9 mouse cellular contexts compared by ENCODE assay signal in genomic region chr5:43582876-43583275, GRCm38 (mm10).
DNase-seq lines count a peak whose midpoint lies in the region; ATAC-seq and TF ChIP-seq lines count a peak whose summit lies in the region.
"Had no signal": no experiment of that assay in that cellular context is flagged by ENCODE, and none has a peak within 500 bp of the region (broad histone marks: within the 10 kb centered on the region; RNA-seq: fewer than 3 reads in every experiment).

No protein-coding gene starts in this region.

- dilution Hi-C loops in CH12.LX (cut with MboI; ENCODE audit: extremely low pct_ligation_motif_present, extremely low pct_unique_long_range_greater_than_20kb, low sequenced_read_pairs): no loop called here

- no peaks in the 10 kb centered on the region for H3K4me1 ChIP-seq in hindbrain, embryonic 12.5 days
- no peaks in the 10 kb centered on the region; the same call in 1 of the 2 replicates for H3K4me1 ChIP-seq in hindbrain, embryonic 13.5 days (replicated peaks)
- 0 out of 4 replicates have a peak, but pooled peaks cover 0 to 3% of the 10 kb centered on the region in 2 experiments for H3K4me1 ChIP-seq in CH12.LX (ENCODE audit: control insufficient read depth in 1 of 2, insufficient read depth in 2 of 2)
- peaks cover 4% of the 10 kb centered on the region; the same call in 1 of the 2 replicates for H3K4me1 ChIP-seq in forebrain, embryonic 15.5 days

- H3K36me3 ChIP-seq in hindbrain, embryonic 12.5 days: no peaks in the 10 kb centered on the region
- H3K36me3 ChIP-seq in hindbrain, embryonic 13.5 days: no peaks in the 10 kb centered on the region
- H3K36me3 ChIP-seq in CH12.LX (replicated peaks in 1 of 2; ENCODE audit: control insufficient read depth in 1 of 2, insufficient read depth in 1 of 2, low read length in 1 of 2): no peaks in the 10 kb centered on the region
- H3K36me3 ChIP-seq in forebrain, embryonic 15.5 days: no peaks in the 10 kb centered on the region
- H3K36me3 ChIP-seq: embryonic facial prominence, embryonic 13.5 days had no signal

- no peaks in the 10 kb centered on the region for H3K27me3 ChIP-seq in hindbrain, embryonic 12.5 days
- no peaks in the 10 kb centered on the region for H3K27me3 ChIP-seq in hindbrain, embryonic 13.5 days
- no peaks in the 10 kb centered on the region for H3K27me3 ChIP-seq in CH12.LX (replicated peaks)
- no peaks in the 10 kb centered on the region for H3K27me3 ChIP-seq in forebrain, embryonic 15.5 days
- H3K27me3 ChIP-seq: embryonic facial prominence, embryonic 13.5 days had no signal

- in situ Hi-C loops in CH12.LX (cut with MboI; ENCODE audit: low pct_ligation_motif_present, low pct_unique_long_range_greater_than_20kb, low sequenced_read_pairs): no loop called here

- H3K4me3 ChIP-seq in hindbrain, embryonic 12.5 days: no peak overlapping the region
- no peak overlapping the region for H3K4me3 ChIP-seq in hindbrain, embryonic 13.5 days
- no peak overlapping the region for H3K4me3 ChIP-seq in CH12.LX (replicated peaks in 1 of 3; ENCODE audit: low read depth in 2 of 3, low read length in 2 of 3, poor library complexity in 1 of 3)
- no peak overlapping the region for H3K4me3 ChIP-seq in forebrain, embryonic 15.5 days
- H3K4me3 ChIP-seq: embryonic facial prominence, embryonic 13.5 days had no signal

- no peak overlapping the region for H3K27ac ChIP-seq in hindbrain, embryonic 12.5 days
- H3K27ac ChIP-seq in hindbrain, embryonic 13.5 days: no peak overlapping the region
- no peak overlapping the region for H3K27ac ChIP-seq in CH12.LX (ENCODE audit: insufficient read depth, low read depth)
- H3K27ac ChIP-seq in forebrain, embryonic 15.5 days (replicated peaks): no peak overlapping the region
- H3K27ac ChIP-seq: embryonic facial prominence, embryonic 13.5 days had no signal

- no peak overlapping the region for H3K9ac ChIP-seq in hindbrain, embryonic 12.5 days
- no peak overlapping the region for H3K9ac ChIP-seq in hindbrain, embryonic 13.5 days
- no peak overlapping the region for H3K9ac ChIP-seq in CH12.LX (ENCODE audit: insufficient read depth, low read depth)
- H3K9ac ChIP-seq in forebrain, embryonic 15.5 days (replicated peaks): no peak overlapping the region
- H3K9ac ChIP-seq: embryonic facial prominence, embryonic 13.5 days had no signal

- no peak for TF ChIP-seq POLR2A in CH12.LX (IDR thresholded peaks at IDR 0.05; ENCODE audit: low read depth, low read length)

- no peak for TF ChIP-seq EP300 in CH12.LX (IDR thresholded peaks at IDR 0.05; ENCODE audit: low read length)

- TF ChIP-seq RAD21 in CH12.LX (IDR thresholded peaks at IDR 0.05; ENCODE audit: low read depth, low read length): peak; percentile 44

- H3K9me3 ChIP-seq in hindbrain, embryonic 12.5 days (replicated peaks): no peaks in the 10 kb centered on the region
- no peaks in the 10 kb centered on the region for H3K9me3 ChIP-seq in hindbrain, embryonic 13.5 days
- no peaks in the 10 kb centered on the region for H3K9me3 ChIP-seq in CH12.LX (replicated peaks; ENCODE audit: low read length)
- no peaks in the 10 kb centered on the region for H3K9me3 ChIP-seq in forebrain, embryonic 15.5 days
- H3K9me3 ChIP-seq: embryonic facial prominence, embryonic 13.5 days had no signal

- 52% methylated on average over 2 of the region's 2 CpGs for WGBS in hindbrain, embryonic 12.5 days
- 29% methylated on average over 2 of the region's 2 CpGs for WGBS in hindbrain, embryonic 13.5 days
- 19% methylated on average over 2 of the region's 2 CpGs for WGBS in forebrain, embryonic 15.5 days

- peak; percentile 48; the same call in 1 of the 2 replicates for ATAC-seq in hindbrain, embryonic 12.5 days (ENCODE audit: low FRiP score)
- no peak; the same call in 1 of the 2 replicates for ATAC-seq in hindbrain, embryonic 13.5 days (ENCODE audit: low FRiP score)
- ATAC-seq in forebrain, embryonic 15.5 days (replicated peaks): peak; percentile 74
- 0 out of 2 replicates have a peak, but pooled peaks have one; percentile 55 for ATAC-seq in megakaryocyte-erythroid progenitor cell, adult 5-6 weeks (replicated peaks; ENCODE audit: low FRiP score, low TSS enrichment, poor library complexity, severe bottlenecking)

- TF ChIP-seq CTCF in CH12.LX (conservative IDR thresholded peaks at IDR 0.05 in 1 of 2, IDR thresholded peaks at IDR 0.05 in 1 of 2; ENCODE audit: low read depth in 2 of 2, low read length in 2 of 2): peak; percentile 72 to 73

- no peaks in the 10 kb centered on the region for H3K79me2 ChIP-seq in CH12.LX (replicated peaks; ENCODE audit: control insufficient read depth, extremely low read depth, insufficient read depth, poor library complexity, severe bottlenecking)

- H3K4me2 ChIP-seq in hindbrain, embryonic 12.5 days (replicated peaks): no peak overlapping the region
- no peak overlapping the region for H3K4me2 ChIP-seq in hindbrain, embryonic 13.5 days
- no peak overlapping the region for H3K4me2 ChIP-seq in CH12.LX (ENCODE audit: insufficient read depth, low read depth, poor library complexity, severe bottlenecking)
- H3K4me2 ChIP-seq in forebrain, embryonic 15.5 days (replicated peaks): no peak overlapping the region
- H3K4me2 ChIP-seq: embryonic facial prominence, embryonic 13.5 days had no signal

- DNase-seq in 3T3-L1 (ENCODE audit: low read depth, low spot score): peak; percentile 19
- DNase-seq in CH12.LX (ENCODE audit: extremely low read depth): peak; percentile 49
- DNase-seq in spleen, postnatal 36 days (ENCODE audit: low spot score in 2 of 2): no peak
- DNase-seq in natural killer cell, adult 2 months (ENCODE audit: low spot score in 2 of 2): no peak

TF ChIP-seq in CH12.LX, 34 proteins besides CTCF, POLR2A, EP300 and RAD21:
- TF ChIP-seq SMC3 (IDR thresholded peaks at IDR 0.05; ENCODE audit: low read depth, low read length) (peak; percentile 56), MXI1 (IDR thresholded peaks at IDR 0.05; ENCODE audit: low read depth, low read length) (no peak)

Comparison
In these comparisons a context has a peak if more than half of its experiments do, and no peak if none do; other contexts are left out.
1. DNase-seq: peak in 3T3-L1 (single experiment) and CH12.LX (single experiment); none in spleen, postnatal 36 days (0 of 2) and natural killer cell, adult 2 months (0 of 2).